Mouse (Mus musculus) midbrain, postnatal 0 days (tissue): ENCODE results near the gene Gramd1b. TPM values are rescaled to one million over a fixed set of nuclear protein-coding genes. Genes with fewer than 3 reads are reported as not detected.

Experiments
- ATAC-seq: fragments of 200-750 bp; cut with Nextera tagmentation; 2 replicates; pipeline ENCODE4 v1.8.0; 2017; ENCODE audit warnings: moderate number of reproducible peaks, mild to moderate bottlenecking, moderate TSS enrichment, moderate library complexity; ENCODE audit not compliant: low FRiP score
- DNase-seq: peaks from one replicate; pipeline ENCODE4 v3.0.0-alpha.2; 2015; ENCODE audit warnings: low spot score
- H3K27ac ChIP-seq: fragments of 300-500 bp; sonication (generic); 2 replicates; pipeline ENCODE4 v1.5.1; 2014; ENCODE audit warnings: low read depth, mild to moderate bottlenecking, low read length, mixed read lengths
- H3K27me3 ChIP-seq: fragments of 300-500 bp; sonication (generic); 2 replicates; pipeline ENCODE4 v1.6.1; 2014; ENCODE audit warnings: low read length, control low read depth, mixed read lengths; ENCODE audit not compliant: insufficient read depth
- H3K36me3 ChIP-seq: fragments of 300-500 bp; sonication (generic); 2 replicates; pipeline ENCODE4 v1.6.1; 2014; ENCODE audit warnings: low read length, control low read depth, mixed read lengths; ENCODE audit not compliant: insufficient read depth
- H3K4me1 ChIP-seq: fragments of 300-500 bp; sonication (generic); 2 replicates; pipeline ENCODE4 v1.6.1; 2014; ENCODE audit warnings: mild to moderate bottlenecking, control low read depth, antibody characterized with exemption, low read length, mixed read lengths; ENCODE audit not compliant: insufficient read depth
- H3K4me2 ChIP-seq: fragments of 300-500 bp; sonication (generic); 2 replicates; pipeline ENCODE4 v1.6.1; 2014; ENCODE audit warnings: low read depth, mild to moderate bottlenecking, low read length, mixed read lengths; ENCODE audit not compliant: poor library complexity, severe bottlenecking
- H3K4me3 ChIP-seq: fragments of 300-500 bp; sonication (generic); 2 replicates; pipeline ENCODE4 v1.5.1; 2014; ENCODE audit warnings: low read depth, mild to moderate bottlenecking, low read length, moderate library complexity
- H3K9ac ChIP-seq: fragments of 300-500 bp; sonication (generic); replicated peaks from 2 replicates; pipeline ENCODE4 v1.6.1; 2014; ENCODE audit warnings: mild to moderate bottlenecking, low read length, moderate library complexity, mixed read lengths; ENCODE audit not compliant: poor library complexity, severe bottlenecking
- H3K9me3 ChIP-seq: fragments of 300-500 bp; sonication (generic); 2 replicates; pipeline ENCODE4 v1.6.1; 2016; ENCODE audit warnings: low read length, control low read depth
- CTCF ChIP-seq: IDR thresholded peaks from 2 replicates; pipeline ENCODE4 v1.5.1; 2016; ENCODE audit warnings: antibody characterized with exemption, mild to moderate bottlenecking
- WGBS: fragments of 180-500 bp; shearing (Covaris S2); extraction: QIAGEN DNeasy Blood & Tissue Kit; methylation state at CpG from one replicate; pipeline ENCODE4 v1.1.7; 2014; 5-methylcytosine and 5-hydroxymethylcytosine counted together
- polyA plus RNA-seq: library from polyadenylated mRNA; unstranded; fragments of >200 nt; fragmentation: Nextera tagmentation; extraction: Ambion mirVana; gene quantifications from 2 replicates; pipeline ENCODE4 v1.2.1, GENCODE M21; 2015
- total RNA-seq: library from RNA; depleted of rRNA; stranded (reverse); fragments of >200 nt; gene quantifications from 2 replicates; pipeline ENCODE4 v1.2.3, GENCODE M21; 2014

The Gramd1b gene
- total and polyA plus RNA-seq, 2 experiments from 2014 or later: 19.1 to 48.3 TPM

- Histone ChIP-seq H3K4me2 (no peak overlapping the region), H3K9me3 (no peaks in the 10 kb centered on the region), H3K9ac (no peak overlapping the region), H3K27ac (no peak overlapping the region), H3K4me1 (no peaks in the 10 kb centered on the region), H3K27me3 (no peaks in the 10 kb centered on the region), H3K36me3 (no peaks in the 10 kb centered on the region), H3K4me3 (no peak overlapping the region)
- 84% methylated on average over 7 of the region's 7 CpGs for WGBS
- DNase-seq (no peak), ATAC-seq (no peak)
- TF ChIP-seq CTCF: peak; percentile 60
Measured at GRCm38 (mm10) chr9:40416150-40416549, 115.0 kb downstream of the Gramd1b start.

GRCm38 (mm10) chr9:40414904-40415766 is 116.0 kb downstream of the Gramd1b start:
- Histone ChIP-seq H3K9ac (peak overlapping the region; percentile 71), H3K36me3 (no peaks in the 10 kb centered on the region), H3K9me3 (no peaks in the 10 kb centered on the region), H3K4me2 (peak overlapping the region; percentile 94), H3K27me3 (no peaks in the 10 kb centered on the region), H3K4me1 (no peaks in the 10 kb centered on the region), H3K27ac (peak overlapping the region; percentile 62), H3K4me3 (peak overlapping the region; percentile 54)
- WGBS: 36% methylated on average over 18 of the region's 18 CpGs
- TF ChIP-seq CTCF: peak; percentile 90
- DNase-seq (peak; percentile 95), ATAC-seq (peak; percentile 61)

- no peak for TF ChIP-seq CTCF
- DNase-seq (peak; percentile 78), ATAC-seq (peak; percentile 73)
- H3K36me3 ChIP-seq: no peaks in the 10 kb centered on the region
- peak overlapping the region; percentile 71 for H3K9ac ChIP-seq
- H3K27ac ChIP-seq: peak overlapping the region; percentile 62
- H3K9me3 ChIP-seq: no peaks in the 10 kb centered on the region
- peak overlapping the region; percentile 94 for H3K4me2 ChIP-seq
- no peaks in the 10 kb centered on the region for H3K4me1 ChIP-seq
- WGBS: under 1% methylated on average over 15 of the region's 15 CpGs
- peak overlapping the region; percentile 54 for H3K4me3 ChIP-seq
- no peaks in the 10 kb centered on the region for H3K27me3 ChIP-seq
Measured at GRCm38 (mm10) chr9:40414498-40414903, 116.7 kb downstream of the Gramd1b start.

GRCm38 (mm10) chr9:40413601-40414000 is 117.6 kb downstream of the Gramd1b start:
- H3K27ac ChIP-seq: no peak overlapping the region
- no peak overlapping the region for H3K9ac ChIP-seq
- no peak overlapping the region for H3K4me2 ChIP-seq
- no peak overlapping the region for H3K4me3 ChIP-seq
- no peak for TF ChIP-seq CTCF
- no peaks in the 10 kb centered on the region for H3K27me3 ChIP-seq
- no peaks in the 10 kb centered on the region for H3K36me3 ChIP-seq
- DNase-seq (no peak), ATAC-seq (no peak)
- H3K9me3 ChIP-seq: no peaks in the 10 kb centered on the region
- WGBS: 89% methylated on average over 4 of the region's 4 CpGs
- no peaks in the 10 kb centered on the region for H3K4me1 ChIP-seq

GRCm38 (mm10) chr9:40412931-40413330 is 118.3 kb downstream of the Gramd1b start:
- no peak for TF ChIP-seq CTCF
- Histone ChIP-seq H3K9me3 (no peaks in the 10 kb centered on the region), H3K4me3 (no peak overlapping the region), H3K27ac (no peak overlapping the region), H3K4me2 (no peak overlapping the region), H3K27me3 (no peaks in the 10 kb centered on the region), H3K36me3 (no peaks in the 10 kb centered on the region), H3K9ac (no peak overlapping the region), H3K4me1 (no peaks in the 10 kb centered on the region)
- 94% methylated on average over 14 of the region's 14 CpGs for WGBS
- ATAC-seq: no peak
- no peak for DNase-seq

- Histone ChIP-seq H3K36me3 (no peaks in the 10 kb centered on the region), H3K4me2 (no peak overlapping the region), H3K9me3 (no peaks in the 10 kb centered on the region), H3K27ac (no peak overlapping the region), H3K4me1 (no peaks in the 10 kb centered on the region), H3K9ac (no peak overlapping the region), H3K4me3 (no peak overlapping the region), H3K27me3 (no peaks in the 10 kb centered on the region)
- DNase-seq: no peak
- WGBS: 84% methylated on average over 4 of the region's 4 CpGs
- TF ChIP-seq CTCF: no peak
- ATAC-seq: no peak
Measured at GRCm38 (mm10) chr9:40412246-40412645, 118.9 kb downstream of the Gramd1b start.
